Mouse (Mus musculus) cerebellum, adult 8-10 months (tissue): ENCODE data around the gene Galnt9.

Source experiments
- DNase-seq: peaks from one replicate; pipeline ENCODE4 v3.0.0; 2022

Galnt9 gene

DNA sequence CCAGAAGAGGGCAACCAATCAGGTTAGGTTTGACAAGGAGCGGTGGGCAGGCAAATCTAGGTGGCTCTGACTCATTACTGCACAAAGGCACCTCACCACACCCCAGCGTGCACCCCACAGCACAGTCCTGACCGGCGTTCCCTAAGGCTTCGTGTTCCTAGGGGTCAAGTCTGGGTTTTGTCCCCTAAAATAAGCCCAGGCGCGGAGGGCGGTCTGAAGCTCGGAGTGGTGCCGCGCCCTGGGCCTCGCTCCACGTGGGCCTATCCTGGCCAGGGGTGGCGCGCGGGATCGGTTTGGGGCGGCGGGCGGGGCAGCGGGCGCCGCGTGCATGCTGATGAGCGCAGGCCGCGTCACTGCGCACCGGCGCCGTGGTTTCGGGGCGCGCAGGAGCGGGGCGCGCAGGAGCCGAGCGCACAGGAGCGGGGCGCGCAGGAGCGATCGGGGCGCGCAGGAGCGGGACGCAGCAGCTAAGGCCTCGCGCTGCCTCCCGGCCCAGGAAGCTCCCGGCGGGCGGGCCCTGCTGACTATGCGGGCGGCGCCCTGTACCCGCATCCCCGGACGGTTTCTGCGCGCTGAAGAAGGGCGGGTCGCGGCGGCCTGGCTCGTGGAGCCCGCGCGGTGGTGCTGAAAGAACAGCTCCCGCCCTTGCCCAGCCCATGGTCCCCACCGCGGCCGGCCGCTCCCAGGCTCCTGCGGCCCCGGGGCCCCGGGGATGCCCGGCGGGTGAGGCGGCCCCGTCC lies at the start of gene Galnt9:
TSS of gene Galnt9 (plus strand) at position 405 of the 740 bp plus-strand sequence.
- peak; percentile 77 for DNase-seq

DNA sequence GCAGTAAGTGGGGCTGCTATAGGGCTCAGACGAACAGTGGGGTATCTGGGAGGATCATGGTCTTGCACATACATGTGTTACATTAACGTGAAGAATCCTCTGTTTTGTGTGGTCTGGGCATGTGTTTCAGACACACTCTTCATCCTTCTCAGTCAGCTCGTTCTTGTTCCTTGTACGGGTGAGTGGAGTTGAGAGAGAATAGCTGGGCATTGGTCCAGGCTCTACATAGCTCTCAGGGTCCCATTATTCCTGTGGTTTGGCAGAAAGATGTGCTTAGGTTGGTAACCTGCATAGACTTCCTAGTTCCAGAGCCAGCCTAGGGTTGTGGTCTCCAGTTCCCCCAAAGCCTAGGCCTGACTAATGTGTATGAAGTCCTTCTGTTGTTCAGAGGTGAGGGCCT lies 49.8 kb upstream of the Galnt9 start:
- no peak for DNase-seq

DNA sequence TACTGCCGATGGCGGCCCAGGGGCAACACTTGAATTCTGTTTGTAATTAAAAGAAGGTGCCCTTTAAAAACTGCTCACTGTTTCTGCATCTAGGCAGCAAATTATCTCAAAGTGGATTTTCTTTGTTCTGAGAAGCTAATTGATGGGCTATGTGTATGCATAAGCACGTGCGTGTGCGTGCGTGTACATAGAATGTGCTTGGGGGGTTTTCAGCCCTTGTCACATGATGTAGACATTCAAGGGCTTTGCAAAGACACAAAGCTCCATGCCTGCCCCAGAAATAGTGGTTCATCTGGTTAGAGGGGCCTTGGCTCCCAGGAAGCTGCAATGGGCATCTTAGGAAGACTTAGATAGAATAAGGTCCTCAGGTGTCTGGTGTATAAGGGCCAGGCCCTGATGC lies 49.1 kb upstream of the Galnt9 start:
- DNase-seq = no peak

DNA sequence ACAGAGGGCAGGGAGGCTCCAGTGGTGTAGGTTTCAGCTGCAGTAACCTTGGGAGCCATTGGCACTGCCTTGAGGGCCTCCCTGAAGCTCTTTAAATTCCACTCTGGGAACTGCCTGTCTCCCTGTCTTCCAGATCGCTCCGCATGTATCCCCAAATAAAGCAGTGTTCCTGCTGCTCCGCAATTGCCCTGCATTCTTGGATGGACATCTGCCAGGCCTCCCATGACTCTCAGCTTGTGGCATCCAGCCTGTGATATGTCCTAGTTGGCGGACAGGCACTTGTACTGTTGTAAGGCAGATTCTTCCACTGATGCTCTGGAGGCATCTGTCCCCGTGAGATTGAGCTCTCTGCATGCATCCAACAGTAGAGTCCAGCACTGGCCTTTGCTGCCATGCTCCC lies 46.6 kb upstream of the Galnt9 start:
- DNase-seq = peak; percentile 15

DNA sequence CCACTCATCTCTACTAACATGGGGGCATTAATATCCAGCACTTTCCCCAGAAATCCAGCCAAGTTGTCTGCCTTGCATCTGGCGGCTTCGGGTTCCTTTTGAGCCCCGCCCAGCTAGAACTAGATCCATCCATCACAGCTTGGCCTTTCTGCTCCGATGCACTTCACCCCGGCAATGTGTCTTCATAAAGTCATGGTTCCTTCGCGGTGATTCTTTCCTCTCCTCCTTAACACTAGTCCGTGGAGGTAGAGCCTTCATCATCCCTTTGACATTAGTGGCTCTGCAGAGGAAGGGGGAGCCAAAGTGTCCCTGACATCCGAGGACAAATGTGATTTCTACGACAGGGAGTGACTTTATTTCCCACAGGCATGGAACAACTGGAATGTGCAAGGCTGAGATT lies 46.1 kb upstream of the Galnt9 start:
- DNase-seq = no peak

DNA sequence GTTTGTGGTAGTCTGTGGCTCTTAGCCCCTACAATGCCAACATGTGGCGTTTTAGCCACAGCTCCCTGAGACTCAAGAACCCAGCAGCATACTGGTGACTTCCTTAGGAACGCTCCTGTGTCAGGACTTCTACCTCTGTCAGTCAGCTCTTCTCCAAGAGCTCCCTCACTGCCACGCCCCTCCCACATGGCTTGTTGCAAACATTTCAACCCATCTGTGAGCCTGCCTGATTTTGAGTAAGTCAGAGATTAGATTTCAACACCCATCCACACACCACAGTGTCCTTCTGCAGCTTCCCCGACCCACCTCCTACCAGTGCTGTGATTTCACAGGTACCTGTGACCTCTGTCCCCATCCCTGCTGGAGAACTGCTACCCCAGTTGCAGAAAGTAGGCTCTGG lies 43.9 kb upstream of the Galnt9 start:
- DNase-seq = no peak

DNA sequence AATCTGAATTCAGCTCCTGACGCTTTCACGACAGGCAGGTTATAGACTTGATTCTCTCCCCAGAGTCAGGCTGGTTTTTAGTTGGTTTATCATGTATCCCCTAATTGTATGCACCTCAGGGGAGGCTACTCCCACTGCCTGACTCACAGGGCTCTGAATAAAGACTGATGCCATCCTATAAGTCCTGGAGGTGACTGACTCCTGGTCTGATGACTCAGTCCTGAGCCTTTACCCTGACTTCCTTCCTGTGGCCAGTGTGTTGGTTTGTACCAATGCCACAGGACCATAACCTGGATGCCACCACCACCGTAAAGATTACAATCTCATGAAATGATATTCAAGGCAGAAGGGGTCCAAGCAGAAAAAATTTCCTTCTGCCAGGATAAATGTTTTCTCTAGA lies 40.8 kb upstream of the Galnt9 start:
- DNase-seq = no peak

DNA sequence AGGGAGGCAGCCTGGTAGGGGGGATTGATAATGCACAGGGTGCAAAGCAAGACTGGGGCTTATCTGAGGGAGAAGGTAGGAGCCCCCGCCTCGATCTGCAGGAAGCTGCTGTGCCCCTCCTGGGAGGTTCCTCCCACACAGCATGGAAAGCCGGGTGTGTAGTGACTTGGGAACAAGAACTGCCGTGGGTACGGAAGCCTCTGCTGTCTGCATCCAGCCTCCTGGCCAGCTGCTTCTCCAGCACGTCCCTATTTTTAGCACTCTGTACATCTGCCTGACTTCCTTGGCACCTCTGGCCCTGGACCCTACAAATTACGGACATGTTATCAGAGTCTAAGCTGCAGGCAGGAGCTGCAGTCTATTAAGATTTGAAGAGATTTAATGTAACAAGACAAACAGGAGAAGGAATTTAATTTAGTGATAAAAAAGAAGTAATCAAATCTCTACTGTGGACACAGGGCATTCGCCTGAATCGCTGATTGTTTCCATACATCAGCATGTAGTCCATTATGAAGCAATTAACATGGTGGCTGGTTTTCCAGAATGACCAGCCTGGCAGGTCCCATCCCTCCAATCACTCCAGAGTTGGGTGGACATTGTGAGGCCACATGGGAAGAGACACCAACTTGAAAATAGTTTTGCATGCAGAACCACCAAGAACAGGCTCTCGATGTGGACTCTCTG lies 38.4 kb upstream of the Galnt9 start:
- DNase-seq = no peak

DNA sequence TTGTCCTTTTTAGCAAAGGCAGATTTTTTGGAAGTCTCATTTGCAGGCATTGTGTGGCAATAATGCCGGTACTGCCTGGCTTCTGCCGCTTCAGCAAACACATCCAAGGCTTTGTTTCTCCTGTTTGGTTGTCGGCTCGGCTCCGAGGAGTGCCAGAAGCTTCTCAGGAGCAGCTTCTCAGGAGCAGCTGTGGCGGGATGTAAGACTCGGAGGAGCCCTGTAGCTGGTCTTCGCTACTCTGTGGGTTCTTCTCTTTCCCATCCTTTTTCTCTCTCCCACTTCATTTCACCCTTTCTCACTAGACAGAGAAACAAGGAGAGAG lies 37.9 kb upstream of the Galnt9 start:
- no peak for DNase-seq

DNA sequence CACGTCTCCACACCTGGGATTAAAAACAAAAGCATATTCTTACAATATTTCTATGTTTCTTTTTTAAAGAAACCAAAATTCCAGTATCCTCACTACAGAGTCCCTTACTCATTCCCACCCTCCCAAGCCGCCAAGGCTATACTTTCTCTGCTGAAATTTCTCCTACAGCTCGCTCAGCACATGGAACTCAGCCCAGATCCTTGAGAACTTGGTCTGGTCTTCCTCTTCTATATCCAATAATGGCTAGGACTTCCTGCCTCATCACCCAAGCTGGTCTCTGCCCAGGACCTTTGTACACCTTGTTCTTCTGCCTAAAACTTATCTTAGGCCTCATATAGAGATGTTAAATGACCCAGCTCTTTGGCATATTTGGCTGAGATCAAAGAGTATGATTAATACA lies 37.3 kb upstream of the Galnt9 start:
- DNase-seq = peak; percentile 17

DNA sequence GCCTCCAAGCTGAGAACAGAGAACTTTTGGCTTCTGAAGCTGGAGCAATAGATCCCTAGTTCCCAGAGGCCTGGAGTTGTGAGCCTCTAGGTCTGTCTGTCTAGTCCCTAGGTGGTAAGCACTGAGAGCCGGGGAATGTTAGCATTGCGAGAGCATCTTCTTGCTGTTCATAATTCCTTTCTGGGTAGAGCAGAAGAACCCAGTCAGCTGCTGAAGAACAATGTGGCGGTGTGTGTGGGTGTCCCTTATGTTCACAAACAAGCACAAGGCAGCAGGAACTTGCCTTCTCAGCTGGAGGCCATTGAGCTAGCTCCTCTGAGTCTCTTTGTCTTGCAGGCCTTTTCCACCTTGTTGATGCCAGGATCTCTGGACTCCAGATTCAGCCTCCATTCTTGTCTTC lies 36.2 kb upstream of the Galnt9 start:
- no peak for DNase-seq

DNA sequence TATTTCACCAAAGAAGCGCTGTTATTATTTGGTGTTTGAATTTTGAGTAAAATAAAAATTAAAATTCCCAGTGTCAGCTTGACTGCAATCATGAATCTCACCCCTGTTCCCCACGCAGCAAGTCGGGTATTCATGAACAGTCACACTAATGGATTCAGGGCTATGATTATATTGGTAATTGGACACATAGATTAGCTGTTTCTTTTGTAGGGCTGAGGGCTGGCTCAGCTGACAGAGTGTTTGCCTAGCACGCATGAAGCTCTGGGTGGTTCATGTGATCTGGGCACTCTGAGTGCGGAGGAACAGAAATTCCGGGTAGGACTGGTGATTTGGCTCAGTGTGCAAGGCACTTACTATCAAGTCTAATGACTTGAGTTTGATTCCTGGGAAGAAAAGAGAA lies 33.8 kb upstream of the Galnt9 start:
- DNase-seq = no peak

DNA sequence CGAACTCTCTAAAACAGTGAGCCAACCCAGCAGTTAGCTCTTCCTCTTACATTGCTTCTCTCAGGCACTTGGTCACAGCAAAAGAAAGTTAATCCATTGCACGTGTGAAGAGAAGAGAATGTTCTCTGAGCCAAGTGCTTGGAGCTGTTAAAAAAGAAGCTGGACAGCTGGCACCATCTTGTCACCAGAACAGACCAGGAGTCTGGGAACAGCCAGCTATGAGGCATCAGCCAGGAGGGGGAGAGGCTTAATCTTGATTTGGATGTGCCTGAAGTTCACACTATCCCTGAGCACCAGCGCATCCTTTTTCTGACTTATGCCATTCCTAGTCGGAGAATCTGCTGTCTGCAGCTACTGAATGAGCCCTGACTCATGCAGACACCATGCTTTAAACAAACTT lies 30.4 kb upstream of the Galnt9 start:
- no peak for DNase-seq

DNA sequence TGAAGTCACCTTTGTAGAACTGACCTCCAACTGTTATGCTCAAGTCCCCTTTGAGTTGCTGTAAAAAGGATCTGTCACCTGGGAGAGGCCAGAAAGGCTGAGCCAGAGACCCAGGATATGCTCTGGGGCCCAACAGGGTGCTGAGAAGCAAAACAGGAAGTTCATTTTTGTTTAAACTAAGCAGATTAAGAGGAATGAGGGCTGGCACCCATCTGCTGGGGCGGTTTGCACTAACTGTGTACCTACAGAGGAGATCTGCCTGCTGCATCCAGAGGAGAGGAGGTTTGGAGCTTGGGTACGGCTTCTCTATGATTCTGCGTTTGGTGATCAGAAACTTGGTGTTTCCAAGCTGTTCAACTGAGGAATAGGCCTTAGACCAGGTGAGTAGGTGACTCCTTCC lies 29.5 kb upstream of the Galnt9 start:
- no peak for DNase-seq

DNA sequence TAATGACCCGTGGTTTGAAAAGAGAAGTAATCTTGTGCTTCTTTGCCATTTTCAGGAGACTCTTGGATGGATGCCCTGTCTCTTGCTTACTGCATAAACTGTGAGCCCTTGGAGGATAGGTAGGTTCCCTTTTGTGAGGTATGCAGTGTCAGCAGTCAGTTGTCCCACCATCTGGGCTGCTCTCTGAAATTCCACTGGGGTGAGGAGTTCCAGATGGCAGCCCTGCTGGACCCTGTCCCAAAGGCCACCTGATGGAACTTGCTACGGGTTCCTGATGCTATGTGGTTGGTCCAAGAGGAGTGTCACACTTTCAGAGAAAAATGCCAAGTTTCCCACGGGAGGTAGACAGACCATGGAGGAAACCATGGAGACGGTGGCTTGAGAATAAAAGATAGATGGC lies 27.8 kb upstream of the Galnt9 start:
- peak; percentile 34 for DNase-seq

DNA sequence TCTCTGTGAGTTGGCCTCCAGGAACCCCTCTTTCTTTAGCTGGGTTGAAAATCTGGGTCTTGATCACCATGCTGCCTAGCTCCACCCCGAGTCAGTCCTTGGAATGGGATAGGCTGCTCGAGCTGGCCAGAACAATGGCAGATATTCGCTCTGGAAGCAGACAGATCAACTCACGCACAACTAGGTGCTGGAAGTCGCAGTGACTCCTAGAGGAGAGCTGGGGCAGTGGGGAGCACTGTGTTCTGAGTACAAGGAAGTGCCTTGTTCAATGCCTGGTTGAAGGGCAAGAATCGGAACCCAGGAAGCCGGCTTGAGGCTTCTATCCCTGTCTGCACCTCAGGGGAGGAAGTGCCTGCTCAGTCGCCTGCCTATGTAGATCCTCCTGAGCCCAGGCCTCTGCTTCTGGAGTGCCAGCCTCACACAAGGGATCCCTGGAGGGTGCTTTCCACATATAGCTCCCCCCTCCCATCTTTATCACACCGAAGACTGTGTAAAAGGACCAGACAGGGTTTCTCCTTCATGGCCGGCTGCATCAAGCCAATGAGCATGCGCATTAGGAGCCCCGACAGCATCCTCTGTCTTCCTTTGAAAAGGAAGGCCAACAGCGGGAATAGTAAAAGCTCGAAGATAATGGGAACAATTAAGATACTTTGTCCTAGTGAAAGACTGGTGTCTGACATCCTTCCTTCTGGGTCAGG lies 25.9 kb upstream of the Galnt9 start:
- no peak for DNase-seq

DNA sequence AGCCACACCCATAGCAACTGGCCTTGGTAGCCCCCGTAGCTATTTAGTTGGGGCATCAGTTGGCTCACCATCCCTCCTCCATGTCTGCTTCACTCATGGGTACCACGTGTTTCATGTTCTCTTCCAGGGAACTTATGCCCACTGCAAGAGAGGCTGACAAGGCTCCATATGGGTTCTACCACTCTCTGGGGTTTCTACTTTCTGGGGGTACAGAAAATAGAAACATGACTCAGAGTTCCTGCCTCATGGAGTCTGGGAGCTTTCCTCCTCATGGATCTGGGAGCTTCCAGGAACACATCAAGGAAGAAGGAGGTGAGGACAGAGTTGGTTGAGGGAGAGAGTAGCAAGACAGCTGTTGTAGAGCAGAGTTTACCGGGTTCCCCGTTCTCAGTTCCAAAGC lies 23.2 kb upstream of the Galnt9 start:
- no peak for DNase-seq

DNA sequence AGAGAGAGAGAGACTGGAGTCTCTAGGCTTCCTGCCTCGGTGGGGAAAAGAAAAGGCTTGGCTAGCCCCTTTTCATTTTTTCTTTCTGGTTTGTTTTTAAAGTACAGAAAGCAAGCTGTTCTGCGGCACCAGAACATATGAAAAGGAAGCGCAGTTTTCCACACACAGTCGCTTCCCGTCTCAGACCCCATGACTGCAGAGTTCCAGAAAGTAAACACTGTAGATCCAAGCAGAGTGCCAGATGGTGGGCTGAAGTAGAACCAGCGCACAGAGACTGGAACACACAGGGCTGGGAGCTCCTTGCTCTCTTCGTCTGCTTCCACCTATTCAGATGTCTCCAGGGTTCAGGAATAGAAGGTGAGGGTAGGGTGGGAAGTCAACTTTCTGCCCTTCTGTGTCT lies 22.3 kb upstream of the Galnt9 start:
- no peak for DNase-seq

DNA sequence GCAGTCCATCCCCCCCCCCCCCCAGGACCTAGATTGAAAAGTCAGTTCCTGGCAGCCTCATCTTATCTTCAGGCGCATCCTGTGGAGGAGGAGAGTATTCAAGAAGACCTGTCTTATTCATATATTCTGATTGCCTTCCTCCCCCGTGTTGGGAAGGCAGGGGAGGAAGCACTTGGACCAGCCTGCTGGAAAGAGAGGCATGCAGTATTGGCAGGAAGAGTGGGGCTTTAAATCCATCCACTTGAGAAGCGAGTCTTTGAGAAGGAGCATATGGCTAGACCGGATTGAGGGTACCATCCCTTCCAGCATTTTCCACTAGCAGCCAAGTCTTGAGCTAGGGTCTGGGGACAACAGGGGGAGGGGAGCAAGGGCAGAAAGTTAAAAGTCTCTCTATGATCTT lies 20.9 kb upstream of the Galnt9 start:
- no peak for DNase-seq

DNA sequence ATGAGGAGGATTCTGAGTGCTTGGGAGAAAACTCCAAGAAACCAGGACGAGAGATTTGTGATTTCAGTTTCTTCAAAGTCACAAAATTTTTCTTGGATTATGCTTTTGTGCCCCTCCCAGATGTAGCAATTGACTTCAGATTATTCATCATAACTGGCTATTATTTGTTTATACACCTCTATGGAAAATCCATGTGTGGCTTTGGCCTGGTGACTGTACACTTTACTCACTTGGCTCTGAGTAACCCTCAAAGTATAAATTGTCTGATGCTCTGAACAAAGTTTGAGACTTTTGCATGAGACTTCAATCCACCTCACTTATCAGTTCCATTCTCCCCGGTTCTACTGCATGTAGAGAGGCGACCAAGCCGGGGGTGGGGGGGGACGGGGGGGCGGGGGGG lies 18.5 kb upstream of the Galnt9 start:
- DNase-seq = no peak

DNA sequence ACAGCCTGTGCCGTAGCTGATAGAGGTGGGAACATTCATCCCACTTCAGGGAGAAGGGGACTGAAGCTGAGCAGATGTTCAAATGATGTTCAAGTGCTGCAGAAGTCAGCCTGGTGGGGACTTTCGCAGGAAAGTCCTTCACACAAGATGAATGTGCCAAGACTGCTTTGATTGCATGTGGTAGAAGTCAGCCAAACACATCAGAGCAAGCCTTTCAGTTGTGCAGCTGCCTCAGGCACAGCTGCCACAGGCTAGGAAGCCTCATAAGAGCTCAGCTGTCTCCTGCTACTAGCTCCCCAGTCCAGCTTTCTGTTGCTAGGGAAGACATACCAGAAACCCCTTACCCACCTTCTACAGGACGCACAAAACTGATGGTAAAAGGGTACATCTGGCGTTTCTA lies 17.6 kb upstream of the Galnt9 start:
- no peak for DNase-seq

DNA sequence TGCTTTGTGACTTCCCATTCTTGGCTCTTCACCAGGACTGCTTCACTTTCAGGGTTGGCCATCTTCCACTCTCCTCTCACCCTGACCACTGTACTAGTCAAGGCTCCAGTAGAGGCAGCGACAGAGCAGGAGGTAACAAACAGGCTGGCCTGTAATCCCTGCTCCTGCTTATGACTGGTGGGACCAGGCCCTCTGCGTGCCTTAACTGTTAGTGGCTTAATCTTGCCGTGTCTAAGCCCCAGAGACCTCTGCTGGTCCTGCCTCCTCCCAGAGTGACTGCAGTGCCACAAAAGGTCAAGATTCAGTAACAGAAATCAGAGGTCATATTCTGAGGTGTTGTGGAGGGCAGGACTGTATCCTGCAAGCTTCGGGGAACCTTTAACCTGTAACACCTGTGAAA lies 13.1 kb upstream of the Galnt9 start:
- DNase-seq = no peak

DNA sequence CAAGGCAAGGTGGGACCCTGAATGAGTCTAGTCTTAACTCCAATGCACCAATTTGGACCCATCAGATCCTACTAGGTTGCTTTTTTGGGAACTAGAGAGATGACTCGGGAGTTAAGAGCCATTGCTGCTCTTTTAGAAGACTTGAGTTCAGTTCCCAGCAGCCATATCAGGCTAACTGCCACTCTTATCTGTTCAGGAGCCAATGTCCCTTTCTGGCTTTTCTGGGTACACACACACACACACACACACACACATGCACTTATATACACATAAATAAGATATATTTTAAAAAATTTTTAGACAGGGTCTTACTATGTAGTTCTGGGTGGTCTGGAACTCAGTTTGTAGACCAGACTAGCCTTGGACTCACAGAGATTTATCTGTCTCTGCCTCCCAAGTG lies 9.8 kb upstream of the Galnt9 start:
- no peak for DNase-seq

DNA sequence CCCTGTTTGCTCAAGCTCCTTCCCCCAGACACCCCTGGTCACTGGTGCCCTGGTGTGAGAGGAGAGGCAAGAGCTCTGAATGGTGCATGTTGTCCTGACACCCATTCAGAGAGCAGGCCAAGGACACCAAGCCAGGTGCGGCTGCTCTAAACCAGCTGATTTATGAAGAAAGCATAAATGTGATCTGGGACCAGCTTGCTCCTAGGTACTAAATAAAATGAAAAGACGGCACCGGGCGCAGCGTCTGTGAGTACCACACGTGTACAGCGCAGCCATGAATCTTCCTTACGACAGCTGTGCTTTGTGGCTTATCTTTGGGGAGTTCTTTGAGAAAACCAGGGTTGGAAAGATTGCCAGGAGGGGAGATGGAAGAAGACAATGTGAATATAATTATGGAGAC lies 8.2 kb upstream of the Galnt9 start:
- DNase-seq = no peak

DNA sequence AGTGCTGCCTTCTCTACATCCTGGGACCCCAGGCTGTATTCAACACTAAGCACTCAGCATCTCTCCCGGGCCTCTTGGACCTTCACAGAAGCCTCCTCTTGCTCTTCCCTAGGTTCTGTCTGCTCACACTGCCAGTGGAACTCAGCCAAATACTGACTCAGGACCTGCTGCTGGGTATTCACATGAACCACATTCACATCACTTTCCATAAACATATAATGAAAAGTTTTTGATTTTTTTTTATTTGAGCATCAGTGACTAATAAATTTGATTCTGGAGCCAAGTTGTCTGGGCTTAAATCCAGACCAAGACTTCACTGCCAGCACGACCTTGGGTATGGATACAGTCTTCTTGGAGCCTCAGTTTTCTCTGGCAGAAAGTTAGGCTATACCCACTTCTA lies 3.2 kb upstream of the Galnt9 start:
- DNase-seq = no peak
